Mouse (Mus musculus): ENCODE measurements around the gene Chrne.

- TF ChIP-seq CTCF (IDR thresholded peaks at IDR 0.05; ENCODE audit: low read depth, low read length) (no peak), POLR2AphosphoS5 (IDR thresholded peaks at IDR 0.05; ENCODE audit: insufficient replicate concordance, low read depth, low read length) (no peak), TAL1 (conservative IDR thresholded peaks at IDR 0.05; ENCODE audit: low read depth, low read length) (no peak)
Measured at GRCm38 (mm10) chr11:70668335-70668770, 49.3 kb upstream of the Chrne start.

Data from G1E (cell line).